Mouse (Mus musculus): Measurements from ENCODE around the gene Egln1. TPM values are rescaled to one million over a fixed set of nuclear protein-coding genes. Genes with fewer than 3 reads are reported as not detected.

Gene Egln1
- polyA plus RNA-seq, 1 experiment from 2014 or later: 11.0 TPM

GRCm38 (mm10) chr8:124897386-124898250, 51.5 kb downstream of the Egln1 start, which contains the start of the genes Exoc8 and Sprtn:
TSS of gene Exoc8 (minus strand) at chr8:124897705.
TSS of gene Sprtn (plus strand) at chr8:124897886.
- under 1% methylated on average over 111 of the region's 114 CpGs for WGBS
- H3K9me3 ChIP-seq (ENCODE audit: control insufficient read depth, low read length): no peaks in the 10 kb centered on the region
- H3K9ac ChIP-seq (ENCODE audit: low read depth, low read length): peak within 1 kb of the TSS; percentile 88
- H3K27me3 ChIP-seq (replicated peaks; ENCODE audit: control insufficient read depth, insufficient read depth, low read length): no peaks in the 10 kb centered on the region
- peaks cover 19% of the 10 kb centered on the region for H3K4me1 ChIP-seq (ENCODE audit: control insufficient read depth, insufficient read depth, low read length)
- peaks cover 15% of the 10 kb centered on the region for H3K36me3 ChIP-seq (ENCODE audit: control insufficient read depth, insufficient read depth, low read length)
- peak within 1 kb of the TSS; percentile 88 for H3K27ac ChIP-seq (ENCODE audit: low read length)
- ATAC-seq: peak; percentile 91
- peak within 1 kb of the TSS; percentile 77 for H3K4me2 ChIP-seq (ENCODE audit: low read depth, low read length)
- H3K4me3 ChIP-seq (ENCODE audit: low read length): peak within 1 kb of the TSS; percentile 97

- WGBS: under 1% methylated on average over 51 of the region's 60 CpGs
- H3K4me1 ChIP-seq (ENCODE audit: control insufficient read depth, insufficient read depth, low read length): peaks cover 19% of the 10 kb centered on the region
- H3K36me3 ChIP-seq (ENCODE audit: control insufficient read depth, insufficient read depth, low read length): peaks cover 13% of the 10 kb centered on the region
- H3K9me3 ChIP-seq (ENCODE audit: control insufficient read depth, low read length): no peaks in the 10 kb centered on the region
- peak; percentile 59 for ATAC-seq
- no peaks in the 10 kb centered on the region for H3K27me3 ChIP-seq (replicated peaks; ENCODE audit: control insufficient read depth, insufficient read depth, low read length)
- H3K4me2 ChIP-seq (ENCODE audit: low read depth, low read length): peak overlapping the region; percentile 77
- H3K4me3 ChIP-seq (ENCODE audit: low read length): peak overlapping the region; percentile 97
- peak overlapping the region; percentile 88 for H3K27ac ChIP-seq (ENCODE audit: low read length)
- H3K9ac ChIP-seq (ENCODE audit: low read depth, low read length): peak overlapping the region; percentile 84
Observed at GRCm38 (mm10) chr8:124896632-124897385, 52.3 kb downstream of the Egln1 start.

- H3K27me3 ChIP-seq (replicated peaks; ENCODE audit: control insufficient read depth, insufficient read depth, low read length): no peaks in the 10 kb centered on the region
- 64% methylated on average over 26 of the region's 26 CpGs for WGBS
- H3K9me3 ChIP-seq (ENCODE audit: control insufficient read depth, low read length): no peaks in the 10 kb centered on the region
- H3K9ac ChIP-seq (ENCODE audit: low read depth, low read length): peak overlapping the region; percentile 84
- H3K4me2 ChIP-seq (ENCODE audit: low read depth, low read length): peak overlapping the region; percentile 77
- peak overlapping the region; percentile 97 for H3K4me3 ChIP-seq (ENCODE audit: low read length)
- peaks cover 9% of the 10 kb centered on the region for H3K36me3 ChIP-seq (ENCODE audit: control insufficient read depth, insufficient read depth, low read length)
- peak overlapping the region; percentile 88 for H3K27ac ChIP-seq (ENCODE audit: low read length)
- no peak for ATAC-seq
- H3K4me1 ChIP-seq (ENCODE audit: control insufficient read depth, insufficient read depth, low read length): peaks cover 19% of the 10 kb centered on the region
Observed at GRCm38 (mm10) chr8:124896010-124896631, 53.0 kb downstream of the Egln1 start.

DNA sequence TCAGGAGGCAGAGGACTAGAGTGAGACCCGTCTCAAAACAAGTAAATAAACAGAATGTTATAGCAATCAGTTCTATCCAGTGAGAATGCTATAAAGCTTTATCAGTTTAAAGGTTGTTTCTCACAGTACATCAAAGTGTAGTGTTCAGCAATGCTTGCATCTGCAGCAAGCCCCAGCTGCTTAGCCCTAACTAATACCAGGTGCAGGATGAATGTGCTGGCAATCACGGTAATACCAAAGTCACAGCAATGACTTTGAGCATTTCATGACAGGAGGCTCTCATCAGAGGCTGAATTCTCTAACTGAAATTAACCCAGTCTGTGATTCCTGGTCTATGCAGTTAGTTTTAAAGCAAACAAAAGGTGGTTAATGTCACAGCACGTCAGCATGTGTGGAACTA, 56.5 kb downstream of the Egln1 start:
- ATAC-seq: no peak
- H3K27me3 ChIP-seq (replicated peaks; ENCODE audit: control insufficient read depth, insufficient read depth, low read length): no peaks in the 10 kb centered on the region
- H3K4me3 ChIP-seq (ENCODE audit: low read length): no peak overlapping the region
- no peaks in the 10 kb centered on the region for H3K9me3 ChIP-seq (ENCODE audit: control insufficient read depth, low read length)
- peaks cover 20% of the 10 kb centered on the region for H3K36me3 ChIP-seq (ENCODE audit: control insufficient read depth, insufficient read depth, low read length)
- H3K9ac ChIP-seq (ENCODE audit: low read depth, low read length): no peak overlapping the region
- H3K4me1 ChIP-seq (ENCODE audit: control insufficient read depth, insufficient read depth, low read length): peaks cover 13% of the 10 kb centered on the region
- WGBS: 65% methylated on average over 3 of the region's 3 CpGs
- H3K27ac ChIP-seq (ENCODE audit: low read length): no peak overlapping the region
- no peak overlapping the region for H3K4me2 ChIP-seq (ENCODE audit: low read depth, low read length)

DNA sequence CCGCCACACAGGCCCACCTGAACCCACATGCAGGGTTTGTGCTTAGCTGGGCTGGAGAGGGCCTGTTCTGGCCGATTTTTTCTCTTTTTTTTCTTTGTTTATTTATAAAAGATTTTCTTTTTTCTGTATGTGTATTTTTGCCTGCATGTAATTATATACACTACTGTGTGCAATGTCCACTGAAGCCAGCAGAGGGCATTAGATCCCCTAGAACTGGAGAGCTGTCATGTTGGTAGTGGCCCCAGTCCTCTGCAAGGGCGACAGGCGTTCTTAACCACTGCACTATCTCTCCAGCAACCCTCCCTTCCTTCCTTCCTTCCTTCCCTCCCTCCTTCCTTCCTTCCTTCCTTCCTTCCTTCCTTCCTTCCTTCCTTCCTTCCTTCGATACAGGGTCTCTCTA, 60.7 kb downstream of the Egln1 start:
- Histone ChIP-seq H3K4me2 (ENCODE audit: low read depth, low read length) (no peak overlapping the region), H3K27me3 (replicated peaks; ENCODE audit: control insufficient read depth, insufficient read depth, low read length) (no peaks in the 10 kb centered on the region), H3K9me3 (ENCODE audit: control insufficient read depth, low read length) (no peaks in the 10 kb centered on the region), H3K4me1 (ENCODE audit: control insufficient read depth, insufficient read depth, low read length) (no peaks in the 10 kb centered on the region; the same call in 1 of the 2 replicates), H3K27ac (ENCODE audit: low read length) (no peak overlapping the region), H3K36me3 (ENCODE audit: control insufficient read depth, insufficient read depth, low read length) (peaks cover 32% of the 10 kb centered on the region), H3K4me3 (ENCODE audit: low read length) (no peak overlapping the region), H3K9ac (ENCODE audit: low read depth, low read length) (no peak overlapping the region)
- ATAC-seq: no peak
- WGBS: 93% methylated on average over 5 of the region's 5 CpGs

DNA sequence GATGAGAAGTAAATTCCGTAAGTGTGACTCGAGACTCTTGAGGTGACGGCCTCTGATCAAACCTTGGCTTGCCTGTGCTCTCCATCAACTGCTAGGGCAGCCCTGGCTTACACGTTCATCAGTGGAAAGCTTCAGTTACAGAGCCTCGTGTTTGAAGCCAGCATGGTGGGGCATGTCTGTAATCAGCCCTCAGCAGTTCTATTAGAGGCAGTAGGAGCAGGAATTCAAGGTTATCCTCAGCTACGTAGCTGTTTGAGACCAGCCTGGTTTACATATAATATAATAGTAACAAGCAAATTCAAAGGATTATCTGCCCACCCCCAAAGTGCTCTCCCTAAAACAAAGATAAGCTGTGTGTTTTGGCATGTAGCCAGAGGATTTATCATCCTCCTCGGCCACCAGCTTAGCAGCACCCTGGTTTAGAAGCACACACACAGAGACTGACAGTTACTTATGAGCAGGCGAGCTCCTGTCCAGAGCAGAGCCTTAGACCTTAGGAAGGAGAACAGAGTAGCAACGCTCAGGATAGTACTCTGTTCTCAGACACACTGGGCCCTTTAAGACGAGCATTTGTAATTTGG, 70.1 kb downstream of the Egln1 start:
- no peaks in the 10 kb centered on the region for H3K4me1 ChIP-seq (ENCODE audit: control insufficient read depth, insufficient read depth, low read length)
- H3K36me3 ChIP-seq (ENCODE audit: control insufficient read depth, insufficient read depth, low read length): peaks cover 27% of the 10 kb centered on the region
- H3K4me3 ChIP-seq (ENCODE audit: low read length): no peak overlapping the region
- no peak overlapping the region for H3K4me2 ChIP-seq (ENCODE audit: low read depth, low read length)
- 69% methylated on average over 10 of the region's 10 CpGs for WGBS
- H3K27me3 ChIP-seq (replicated peaks; ENCODE audit: control insufficient read depth, insufficient read depth, low read length): no peaks in the 10 kb centered on the region
- H3K9ac ChIP-seq (ENCODE audit: low read depth, low read length): no peak overlapping the region
- no peak overlapping the region for H3K27ac ChIP-seq (ENCODE audit: low read length)
- no peak for ATAC-seq
- no peaks in the 10 kb centered on the region for H3K9me3 ChIP-seq (ENCODE audit: control insufficient read depth, low read length)

- H3K9me3 ChIP-seq (ENCODE audit: control insufficient read depth, low read length): no peaks in the 10 kb centered on the region
- H3K9ac ChIP-seq (ENCODE audit: low read depth, low read length): no peak overlapping the region
- H3K27me3 ChIP-seq (replicated peaks; ENCODE audit: control insufficient read depth, insufficient read depth, low read length): no peaks in the 10 kb centered on the region
- no peak overlapping the region for H3K4me3 ChIP-seq (ENCODE audit: low read length)
- H3K4me1 ChIP-seq (ENCODE audit: control insufficient read depth, insufficient read depth, low read length): no peaks in the 10 kb centered on the region
- 79% methylated on average over 5 of the region's 5 CpGs for WGBS
- H3K36me3 ChIP-seq (ENCODE audit: control insufficient read depth, insufficient read depth, low read length): peaks cover 27% of the 10 kb centered on the region
- no peak for ATAC-seq
- no peak overlapping the region for H3K4me2 ChIP-seq (ENCODE audit: low read depth, low read length)
- no peak overlapping the region for H3K27ac ChIP-seq (ENCODE audit: low read length)
Observed at GRCm38 (mm10) chr8:124878141-124878540, 71.0 kb downstream of the Egln1 start.

- no peak overlapping the region for H3K27ac ChIP-seq (ENCODE audit: low read length)
- no peaks in the 10 kb centered on the region for H3K9me3 ChIP-seq (ENCODE audit: control insufficient read depth, low read length)
- H3K36me3 ChIP-seq (ENCODE audit: control insufficient read depth, insufficient read depth, low read length): 0 out of 2 replicates have a peak, but pooled peaks cover 3% of the 10 kb centered on the region
- H3K27me3 ChIP-seq (replicated peaks; ENCODE audit: control insufficient read depth, insufficient read depth, low read length): no peaks in the 10 kb centered on the region
- H3K4me1 ChIP-seq (ENCODE audit: control insufficient read depth, insufficient read depth, low read length): no peaks in the 10 kb centered on the region; the same call in 1 of the 2 replicates
- no peak overlapping the region for H3K4me2 ChIP-seq (ENCODE audit: low read depth, low read length)
- H3K4me3 ChIP-seq (ENCODE audit: low read length): no peak overlapping the region
- peak; percentile 77 for ATAC-seq
- 67% methylated on average over 5 of the region's 5 CpGs for WGBS
- H3K9ac ChIP-seq (ENCODE audit: low read depth, low read length): no peak overlapping the region
Observed at GRCm38 (mm10) chr8:124872690-124873089, 76.4 kb downstream of the Egln1 start.

All from intestine, embryonic 16.5 days (tissue).